ENCODE assay signal across 8 mouse cellular contexts in genomic region chr14:105732221-105733012, GRCm38 (mm10).
DNase-seq lines count a peak whose midpoint lies in the region; ATAC-seq lines count a peak whose summit lies in the region.

No protein-coding gene starts in this region.

- peak; percentile 36 for DNase-seq in ZHBTc4 (ENCODE audit: low read depth, low spot score)
- DNase-seq in cerebellum, postnatal 10 days, result peak; percentile 88
- DNase-seq in frontal cortex, postnatal 25 days (ENCODE audit: low spot score in 2 of 2), result peak; percentile 48 to 70
- DNase-seq in left cerebral cortex, adult 11 months (ENCODE audit: low spot score), result peak; percentile 78
- peak; percentile 83 for DNase-seq in lung, postnatal 25 days (ENCODE audit: low spot score)
- DNase-seq in retina, embryonic 14.5 days (ENCODE audit: low spot score), result peak; percentile 87
- DNase-seq in urinary bladder, postnatal 10 days (ENCODE audit: low spot score), result peak; percentile 11

- no peaks in the 10 kb centered on the region for H3K27me3 ChIP-seq in hindbrain, embryonic 13.5 days

- H3K4me3 ChIP-seq in hindbrain, embryonic 13.5 days, result peak overlapping the region; percentile 27

- peak overlapping the region; percentile 88 for H3K27ac ChIP-seq in hindbrain, embryonic 13.5 days

- peaks cover 24% of the 10 kb centered on the region for H3K4me1 ChIP-seq in hindbrain, embryonic 13.5 days (replicated peaks)

- ATAC-seq in hindbrain, embryonic 13.5 days (ENCODE audit: low FRiP score), result peak; percentile 95

- no peaks in the 10 kb centered on the region for H3K36me3 ChIP-seq in hindbrain, embryonic 13.5 days

- peak overlapping the region; percentile 50 for H3K4me2 ChIP-seq in hindbrain, embryonic 13.5 days

- under 1% methylated on average over 13 of the region's 13 CpGs for WGBS in hindbrain, embryonic 13.5 days

- no peaks in the 10 kb centered on the region for H3K9me3 ChIP-seq in hindbrain, embryonic 13.5 days

- H3K9ac ChIP-seq in hindbrain, embryonic 13.5 days, result peak overlapping the region; percentile 14

Comparison
In these comparisons a context has a peak if more than half of its experiments do, and no peak if none do; other contexts are left out.
1. Peak in every context shown above with its lines: DNase-seq, ATAC-seq, H3K4me3 ChIP-seq and H3K27ac ChIP-seq.
2. DNase-seq: peak in every context shown above with its lines; median percentile 88 in cerebellum, postnatal 10 days; 87 in retina, embryonic 14.5 days; 83 in lung, postnatal 25 days; 78 in left cerebral cortex, adult 11 months; 59 in frontal cortex, postnatal 25 days; 36 in ZHBTc4; 11 in urinary bladder, postnatal 10 days.